Mouse (Mus musculus) spleen, embryonic (tissue): ENCODE results near the gene Ostm1.

ENCODE experiments used
- CTCF ChIA-PET: fragments of 350-600 bp; sonication (Branson Sonifier 250); formaldehyde crosslinking; loops from one replicate; lab custom pipeline; 2022; lab: Charles Lee

The Ostm1 gene

GRCm38 (mm10) chr10:42618291-42618690 is 34.7 kb downstream of the Ostm1 start:
- CTCF ChIA-PET, result no interaction called here

- CTCF ChIA-PET, result no interaction called here
These were observed 42.3 kb downstream of the Ostm1 start for GRCm38 (mm10) chr10:42625907-42626306.

GRCm38 (mm10) chr10:42630596-42631355 is 47.2 kb downstream of the Ostm1 start:
- CTCF ChIA-PET, result interaction anchor here (0.7 kb wide), 1 partner anchor 269 kb away, joined by 11 read pairs; no protein-coding TSS in a partner anchor

GRCm38 (mm10) chr10:42631754-42632452 is 48.3 kb downstream of the Ostm1 start:
- CTCF ChIA-PET, result interaction anchor here (0.7 kb wide), 1 partner anchor 270 kb away, joined by 11 read pairs; no protein-coding TSS in a partner anchor

DNA sequence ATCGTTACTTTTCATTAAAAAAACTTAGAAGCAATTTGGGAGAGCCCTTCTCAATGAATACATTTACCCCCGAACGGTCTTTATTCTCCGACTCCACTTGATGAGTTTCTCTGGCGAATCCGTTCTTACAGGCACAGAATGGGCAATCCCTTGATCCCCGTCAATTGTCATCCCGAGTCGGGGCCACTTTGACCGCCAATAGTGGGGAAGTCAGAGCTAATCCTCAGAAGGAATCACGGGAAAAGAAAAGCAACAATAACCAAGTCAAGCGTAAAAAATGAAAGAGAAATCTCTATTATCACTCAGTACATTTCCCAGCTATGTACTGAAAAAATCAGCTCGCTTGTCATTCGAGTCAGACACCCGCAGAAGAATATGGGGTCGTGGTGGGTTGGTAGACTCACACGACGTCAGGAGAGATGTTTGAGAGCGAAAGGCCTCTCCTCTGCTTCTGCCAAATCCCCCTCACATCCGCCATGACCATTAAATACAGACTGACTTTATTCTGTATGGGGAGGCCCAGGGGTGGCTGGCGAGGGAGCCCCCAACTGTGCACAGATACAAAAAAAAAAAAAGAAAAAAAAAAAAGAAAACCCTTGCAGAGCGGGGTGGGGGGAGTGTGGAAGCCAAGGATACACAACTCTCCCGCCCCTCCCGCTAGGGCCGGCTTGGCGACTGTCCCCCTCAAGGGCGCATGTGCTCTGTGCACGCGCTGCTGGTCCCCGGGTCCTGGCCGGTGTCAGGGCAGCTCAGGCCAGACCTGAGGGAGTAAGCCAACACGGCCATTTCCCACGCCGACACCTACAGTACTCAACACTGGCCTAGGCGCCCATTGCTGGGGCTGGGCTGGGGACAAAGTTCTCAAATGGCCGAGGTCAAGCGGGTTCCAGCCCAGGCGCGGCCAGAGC is 49.1 kb downstream of the Ostm1 start:
- CTCF ChIA-PET, result interaction anchor here (0.7 kb wide), 1 partner anchor 449 kb away, joined by 4 read pairs; no protein-coding TSS in a partner anchor

DNA sequence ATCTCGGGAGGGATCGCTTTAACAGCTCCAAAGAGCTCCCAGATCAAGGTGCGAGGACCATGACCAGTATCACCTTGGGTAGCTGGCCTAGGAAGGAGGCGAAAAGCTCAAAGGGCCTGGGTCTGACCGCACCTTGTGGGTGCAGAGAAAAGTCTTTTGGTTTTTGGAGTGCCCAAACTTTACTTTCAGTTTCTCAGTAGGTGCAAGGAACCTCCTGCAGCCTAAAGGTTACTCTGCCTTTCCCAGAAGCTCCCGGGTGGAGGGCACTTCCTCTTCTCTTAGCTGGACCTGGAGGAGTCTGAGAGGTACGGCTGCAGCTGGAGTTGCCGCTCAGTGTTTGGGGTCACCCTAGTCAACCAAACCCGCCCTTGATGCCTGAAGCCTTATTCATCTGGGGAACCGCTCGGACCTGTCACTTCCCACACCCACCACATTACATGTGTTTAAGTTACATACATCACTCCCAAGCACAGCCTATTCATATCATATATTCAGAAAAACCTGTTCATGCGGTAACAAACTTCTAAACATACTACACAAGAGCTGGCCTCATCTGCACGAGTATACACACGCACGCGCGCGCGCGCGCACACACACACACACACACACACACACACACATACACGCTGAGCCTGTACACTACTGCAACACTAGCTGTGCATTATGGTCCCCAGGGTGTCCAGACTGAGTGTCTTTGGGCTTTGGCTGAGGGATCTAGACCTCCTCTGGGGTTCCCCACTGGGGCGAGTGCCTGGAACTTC is 49.9 kb downstream of the Ostm1 start:
- CTCF ChIA-PET, result interaction anchor here (0.6 to 0.7 kb wide), 2 partner anchors 339 to 449 kb away, joined by 4 read pairs; no protein-coding TSS in a partner anchor

DNA sequence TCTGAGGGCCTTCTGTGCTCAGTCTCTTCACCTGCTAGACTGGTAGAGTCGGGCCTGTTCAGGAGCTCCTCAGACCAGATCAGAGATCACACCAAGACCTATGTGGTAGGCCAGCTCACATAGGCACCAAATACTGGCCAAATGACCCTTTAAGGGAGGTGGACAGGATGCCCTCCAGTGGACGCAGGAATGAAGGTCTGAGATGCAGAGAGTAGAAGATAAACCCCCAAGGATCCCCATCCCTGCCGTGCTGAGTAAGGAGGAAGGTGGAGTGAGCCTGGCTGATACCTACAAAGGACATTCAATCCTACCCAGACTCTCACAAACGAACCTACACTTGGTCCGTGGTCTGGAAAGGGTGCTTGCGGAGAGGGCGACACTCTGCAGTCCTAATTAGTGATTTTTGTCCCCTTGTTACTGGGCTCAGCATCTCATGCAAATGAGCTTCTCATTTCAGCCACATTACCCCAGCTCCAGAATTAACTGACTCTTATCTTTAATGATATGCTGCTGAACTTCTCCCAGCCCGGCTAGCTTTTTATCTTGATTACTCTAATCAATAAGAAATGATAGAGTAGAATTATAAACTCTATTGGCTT is 50.6 kb downstream of the Ostm1 start:
- CTCF ChIA-PET, result interaction anchor here (0.6 kb wide), 1 partner anchor 339 kb away, joined by 4 read pairs; no protein-coding TSS in a partner anchor

DNA sequence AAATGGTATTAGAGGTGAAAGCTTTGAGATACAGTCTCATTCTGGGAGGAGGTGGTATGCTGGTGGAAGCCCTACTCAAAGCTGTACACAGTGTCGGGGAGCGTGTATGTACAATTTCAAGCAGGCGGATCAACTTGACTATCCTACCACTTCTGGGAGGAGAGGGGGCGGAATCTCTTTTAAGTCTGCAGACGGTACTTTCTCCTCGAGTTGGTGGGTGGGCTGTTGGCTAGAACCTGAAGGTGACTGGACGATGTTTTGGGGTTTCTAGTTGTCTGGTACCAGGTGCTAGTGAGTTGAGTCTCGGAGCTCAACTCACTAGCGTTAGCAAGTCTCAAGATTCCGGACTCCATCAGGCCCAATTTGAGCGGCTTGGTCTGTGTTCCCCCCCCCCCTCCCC is 51.4 kb downstream of the Ostm1 start:
- CTCF ChIA-PET, result interaction anchor here (0.6 to 0.7 kb wide), 2 partner anchors 65 to 128 kb away, joined by 4 to 5 read pairs; no protein-coding TSS in a partner anchor

GRCm38 (mm10) chr10:42635566-42636359 is 52.1 kb downstream of the Ostm1 start:
- CTCF ChIA-PET, result interaction anchor here (0.6 to 0.7 kb wide), 3 partner anchors 11 to 157 kb away, joined by 3 to 5 read pairs (median 3); no protein-coding TSS in a partner anchor

- CTCF ChIA-PET, result interaction anchor here (0.6 to 1.1 kb wide), 4 partner anchors 12 to 327 kb away, joined by 3 to 5 read pairs (median 3); no protein-coding TSS in a partner anchor
These were observed 52.9 kb downstream of the Ostm1 start for GRCm38 (mm10) chr10:42636360-42637182.

GRCm38 (mm10) chr10:42637183-42637788 is 53.7 kb downstream of the Ostm1 start:
- CTCF ChIA-PET, result interaction anchor here (1.1 kb wide), 1 partner anchor 328 kb away, joined by 3 read pairs; no protein-coding TSS in a partner anchor

DNA sequence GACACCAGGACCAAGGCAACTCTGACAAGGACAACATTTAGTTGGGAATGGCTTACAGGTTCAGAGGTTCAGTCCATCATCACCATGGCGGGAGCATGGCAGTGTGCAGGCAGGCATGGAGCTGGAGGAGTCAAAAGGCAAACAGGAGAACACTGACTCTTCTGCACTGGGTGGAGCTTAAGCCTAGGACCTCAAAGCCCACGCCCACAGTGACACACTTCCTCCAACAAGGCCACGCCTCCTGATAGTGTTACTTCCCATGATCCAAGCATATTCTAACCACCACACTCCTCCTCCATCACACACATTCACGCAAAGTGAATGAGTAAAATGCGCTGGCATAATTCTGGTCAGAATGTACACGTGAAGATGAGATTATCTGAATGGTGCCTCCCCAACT is 56.2 kb downstream of the Ostm1 start:
- CTCF ChIA-PET, result no interaction called here

DNA sequence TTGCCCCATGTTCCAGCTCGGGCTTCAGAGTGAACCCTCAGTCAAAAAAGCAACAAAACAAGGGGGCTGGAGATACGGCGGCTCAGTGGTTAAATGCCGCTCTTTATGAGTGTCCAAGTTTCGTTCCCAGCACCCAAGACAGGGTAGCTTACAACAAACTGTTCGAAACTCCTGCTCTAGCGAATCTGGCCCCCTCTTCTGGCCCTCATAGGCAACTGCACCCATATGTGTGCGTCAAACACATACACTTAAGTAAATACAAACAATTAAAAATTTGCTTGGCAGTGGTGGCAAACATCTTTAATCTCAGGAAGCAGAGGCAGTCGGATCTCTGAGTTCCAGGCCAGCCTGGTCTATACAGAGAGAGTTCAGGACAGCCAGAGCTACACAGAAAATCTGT is 60.0 kb downstream of the Ostm1 start:
- CTCF ChIA-PET, result no interaction called here

DNA sequence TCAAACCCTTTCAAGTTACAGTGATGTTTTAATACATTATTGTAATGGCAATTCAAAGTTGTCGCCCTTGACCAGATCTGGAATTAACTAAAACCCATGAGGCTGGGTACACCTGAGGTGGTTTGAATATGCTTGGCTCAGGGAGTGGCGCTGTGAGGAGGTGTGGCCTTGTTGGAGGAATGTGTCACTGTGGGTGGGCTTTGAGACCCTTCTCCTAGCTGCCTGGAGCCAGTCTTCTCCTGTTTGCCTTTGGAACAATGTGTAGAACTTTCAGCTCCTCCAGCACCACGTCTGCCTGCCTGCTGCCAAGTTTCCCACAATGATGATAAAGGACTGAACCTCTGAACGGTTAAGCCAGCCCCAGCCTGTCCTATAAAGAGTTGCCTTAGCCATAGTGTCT is 62.7 kb downstream of the Ostm1 start:
- CTCF ChIA-PET, result no interaction called here

DNA sequence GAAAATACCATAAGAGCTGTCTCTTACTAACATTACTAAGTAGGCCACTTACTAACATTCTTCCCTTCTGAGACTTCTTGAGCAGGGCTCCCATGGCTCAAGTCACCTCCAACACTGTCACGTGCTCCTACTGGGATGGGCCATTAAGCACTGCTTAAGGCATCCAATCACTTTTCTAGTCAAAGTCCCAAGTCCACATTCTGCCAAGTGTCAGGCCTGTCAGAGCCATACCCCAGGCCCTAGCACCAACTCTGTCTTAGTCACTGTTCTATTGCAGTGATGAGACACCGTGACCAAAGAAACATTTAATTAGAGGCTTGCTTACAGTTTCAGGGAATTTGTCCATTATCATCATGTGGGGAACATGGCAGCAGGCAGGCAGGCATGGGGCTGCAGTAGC is 78.3 kb downstream of the Ostm1 start:
- CTCF ChIA-PET, result no interaction called here

DNA sequence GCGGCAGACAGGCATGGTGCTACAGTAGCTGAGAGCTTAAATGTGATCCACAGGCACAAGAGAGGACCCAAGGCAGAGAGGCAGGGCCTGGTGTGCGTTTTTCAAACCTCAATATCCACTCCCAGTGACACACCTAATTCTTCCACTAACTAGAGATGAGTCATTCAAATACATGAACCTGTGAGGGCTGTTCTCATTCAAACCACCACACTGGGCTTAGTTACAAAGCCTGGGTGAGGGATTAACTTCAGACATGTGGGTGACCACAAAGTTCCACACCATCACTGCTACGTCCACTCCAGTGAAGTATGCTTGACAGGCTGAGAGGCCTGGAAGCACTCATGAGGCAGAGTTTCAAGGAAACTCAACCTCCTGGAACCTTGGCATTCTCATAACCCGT is 86.3 kb downstream of the Ostm1 start:
- CTCF ChIA-PET, result no interaction called here

DNA sequence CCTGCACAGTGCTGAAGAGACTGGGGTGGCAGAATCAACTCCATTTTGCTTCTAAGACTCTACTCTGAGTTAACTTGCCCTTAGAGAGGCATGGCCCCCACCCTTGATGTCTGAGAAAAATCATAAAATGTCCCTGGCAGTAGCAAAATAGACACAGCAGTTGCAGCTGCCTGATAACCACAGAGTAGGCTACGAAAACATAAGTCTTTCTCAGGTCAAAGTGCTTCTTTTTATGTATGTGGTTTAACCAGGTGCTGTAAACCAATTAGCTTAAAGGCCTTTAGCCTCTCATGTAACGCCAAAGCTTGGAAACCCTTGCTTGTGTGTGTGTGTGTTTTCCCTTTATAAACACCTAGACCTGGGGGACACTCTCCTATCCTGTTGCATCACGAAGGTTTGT is 89.2 kb downstream of the Ostm1 start:
- CTCF ChIA-PET, result no interaction called here

DNA sequence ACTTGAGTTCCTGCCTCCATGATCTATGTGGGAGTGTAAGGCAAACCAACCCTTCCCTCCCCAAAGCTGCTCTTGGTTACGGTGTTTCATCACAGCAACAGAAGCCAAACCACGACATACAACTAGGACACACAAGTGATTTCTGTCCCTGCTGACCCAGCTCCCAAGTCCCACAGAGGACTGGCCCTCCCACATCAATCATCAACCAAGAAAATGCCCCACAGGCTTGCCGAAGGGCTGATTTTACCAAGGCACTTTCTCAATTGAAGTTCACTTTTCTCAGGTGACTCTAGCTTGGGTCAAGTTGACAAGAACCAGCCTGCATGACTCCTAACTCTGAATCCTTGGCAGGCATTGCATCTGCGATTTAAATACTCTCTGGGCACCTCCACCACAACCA is 91.9 kb downstream of the Ostm1 start:
- CTCF ChIA-PET, result no interaction called here
